Mouse (Mus musculus) CH12.LX (cell line): ENCODE measurements around the gene Poc1b. TPM values are rescaled to one million over a fixed set of nuclear protein-coding genes. Genes with fewer than 3 reads are reported as not detected.

Experiments used
- DNase-seq: peaks from one replicate; pipeline ENCODE4 v3.0.0-alpha.2; 2013; ENCODE audit errors: extremely low read depth
- H3K27ac ChIP-seq: 2 replicates; pipeline ENCODE4 v1.5.1; 2012; ENCODE audit warnings: low read depth, mild to moderate bottlenecking, control low read depth, moderate library complexity; ENCODE audit not compliant: insufficient read depth
- H3K27me3 ChIP-seq: replicated peaks from 2 replicates; pipeline ENCODE3; 2012; ENCODE audit warnings: inconsistent platforms
- H3K36me3 ChIP-seq, 2 experiments: replicated peaks in 1 of 2; 2 replicates each; pipeline versions ENCODE3 to v1.6.1; 2012; ENCODE audit warnings: inconsistent platforms in 1 of 2, low read length in 1 of 2, mild to moderate bottlenecking in 1 of 2, mixed read lengths in 1 of 2, moderate library complexity in 1 of 2; ENCODE audit not compliant: control insufficient read depth in 1 of 2, insufficient read depth in 1 of 2
- H3K4me1 ChIP-seq, 2 experiments: 2 replicates each; pipeline ENCODE4 v1.6.1; 2012; ENCODE audit warnings: inconsistent platforms in 1 of 2, moderate library complexity in 1 of 2; ENCODE audit not compliant: insufficient read depth in 2 of 2, control insufficient read depth in 1 of 2
- H3K4me2 ChIP-seq: 2 replicates; pipeline ENCODE4 v1.6.1; 2012; ENCODE audit warnings: low read depth, mild to moderate bottlenecking, control low read depth; ENCODE audit not compliant: poor library complexity, insufficient read depth, severe bottlenecking
- H3K4me3 ChIP-seq, 3 experiments: fragments of 150-350 bp in 1 of 3; sonication (generic) in 1 of 3; replicated peaks in 1 of 3; 2 replicates each; pipeline versions ENCODE3 to v1.5.1; 2011 to 2012; ENCODE audit warnings: low read depth in 2 of 3, low read length in 2 of 3, mild to moderate bottlenecking in 2 of 3, moderate library complexity in 2 of 3, control low read depth in 1 of 3, improper control_type of control experiment in 1 of 3, inconsistent platforms in 1 of 3, mixed read lengths in 1 of 3; ENCODE audit not compliant: poor library complexity in 1 of 3
- H3K79me2 ChIP-seq: replicated peaks from 2 replicates; pipeline ENCODE4 v1.6.1; 2012; ENCODE audit warnings: mild to moderate bottlenecking, moderate library complexity; ENCODE audit not compliant: control insufficient read depth, poor library complexity, insufficient read depth, severe bottlenecking; ENCODE audit errors: extremely low read depth
- H3K9ac ChIP-seq: 2 replicates; pipeline ENCODE4 v1.6.1; 2012; ENCODE audit warnings: low read depth, mild to moderate bottlenecking, control low read depth, moderate library complexity; ENCODE audit not compliant: insufficient read depth
- H3K9me3 ChIP-seq: replicated peaks from 2 replicates; pipeline ENCODE3; 2012; ENCODE audit warnings: low read length, inconsistent platforms, mixed read lengths
- BHLHE40 ChIP-seq: IDR thresholded peaks from 2 replicates; pipeline ENCODE4 v1.6.1; 2011; ENCODE audit warnings: mild to moderate bottlenecking, low read depth, low read length, improper control_type of control experiment
- CHD1 ChIP-seq: IDR thresholded peaks from 2 replicates; pipeline ENCODE4 v1.6.1; 2012; ENCODE audit warnings: low read depth, low read length, improper control_type of control experiment, inconsistent platforms
- CHD2 ChIP-seq: IDR thresholded peaks from 2 replicates; pipeline ENCODE4 v1.6.1; 2011; ENCODE audit warnings: low read length, improper control_type of control experiment
- CTCF ChIP-seq, 2 experiments: IDR thresholded peaks in 1 of 2; conservative IDR thresholded peaks in 1 of 2; 2 replicates each; pipeline ENCODE4 v1.5.1; 2011 to 2012; ENCODE audit warnings: low read depth in 2 of 2, low read length in 2 of 2, improper control_type of control experiment in 1 of 2, inconsistent platforms in 1 of 2, mild to moderate bottlenecking in 1 of 2, moderate library complexity in 1 of 2
- E2F4 ChIP-seq: IDR thresholded peaks from 2 replicates; pipeline ENCODE4 v1.6.1; 2011; ENCODE audit warnings: low read depth, low read length, improper control_type of control experiment; ENCODE audit not compliant: insufficient replicate concordance
- ELF1 ChIP-seq: IDR thresholded peaks from 2 replicates; pipeline ENCODE4 v1.6.1; 2014; ENCODE audit warnings: low read depth, mild to moderate bottlenecking, inconsistent platforms, low read length, improper control_type of control experiment
- EP300 ChIP-seq: IDR thresholded peaks from 2 replicates; pipeline ENCODE4 v1.6.1; 2011; ENCODE audit warnings: low read length, improper control_type of control experiment
- ETS1 ChIP-seq: conservative IDR thresholded peaks from 2 replicates; pipeline ENCODE4 v1.6.1; 2012; ENCODE audit warnings: low read depth, mild to moderate bottlenecking, inconsistent platforms, low read length, improper control_type of control experiment, moderate library complexity
- GABPA ChIP-seq: IDR thresholded peaks from 2 replicates; pipeline ENCODE4 v1.6.1; 2012; ENCODE audit warnings: low read depth, low read length, improper control_type of control experiment, inconsistent platforms; ENCODE audit not compliant: insufficient replicate concordance
- HCFC1 ChIP-seq: IDR thresholded peaks from 2 replicates; pipeline ENCODE4 v1.6.1; 2012; ENCODE audit warnings: low read depth, mild to moderate bottlenecking, inconsistent platforms, low read length, improper control_type of control experiment
- IRF4 ChIP-seq: IDR thresholded peaks from 2 replicates; pipeline ENCODE4 v1.6.1; 2014; ENCODE audit warnings: low read depth, mild to moderate bottlenecking, inconsistent platforms, low read length, improper control_type of control experiment
- JUN ChIP-seq: IDR thresholded peaks from 2 replicates; pipeline ENCODE4 v1.6.1; 2011; ENCODE audit warnings: low read depth, mild to moderate bottlenecking, low read length, improper control_type of control experiment, moderate library complexity; ENCODE audit not compliant: insufficient read depth
- JUND ChIP-seq: conservative IDR thresholded peaks from 2 replicates; pipeline ENCODE4 v1.6.1; 2011; ENCODE audit warnings: low read depth, low read length, improper control_type of control experiment
- KAT2A ChIP-seq: IDR thresholded peaks from 2 replicates; pipeline ENCODE4 v1.6.1; 2012; ENCODE audit warnings: low read length, improper control_type of control experiment, inconsistent platforms; ENCODE audit not compliant: insufficient replicate concordance
- MAFK ChIP-seq: IDR thresholded peaks from 2 replicates; pipeline ENCODE4 v1.6.1; 2011; ENCODE audit warnings: low read length, improper control_type of control experiment; ENCODE audit not compliant: insufficient replicate concordance
- MAX ChIP-seq: IDR thresholded peaks from 2 replicates; pipeline ENCODE4 v1.6.1; 2011; ENCODE audit warnings: low read length, improper control_type of control experiment
- MAZ ChIP-seq: IDR thresholded peaks from 2 replicates; pipeline ENCODE4 v1.6.1; 2012; ENCODE audit warnings: low read depth, mild to moderate bottlenecking, inconsistent platforms, low read length, improper control_type of control experiment, moderate library complexity
- MEF2A ChIP-seq: IDR thresholded peaks from 2 replicates; pipeline ENCODE4 v1.6.1; 2014; ENCODE audit warnings: low read depth, mild to moderate bottlenecking, inconsistent platforms, low read length, improper control_type of control experiment, borderline replicate concordance
- MXI1 ChIP-seq: IDR thresholded peaks from 2 replicates; pipeline ENCODE4 v1.6.1; 2011; ENCODE audit warnings: mild to moderate bottlenecking, low read depth, low read length, improper control_type of control experiment
- MYC ChIP-seq: IDR thresholded peaks from 2 replicates; pipeline ENCODE4 v1.6.1; 2011; ENCODE audit warnings: low read depth, mild to moderate bottlenecking, improper control_type of control experiment, low read length
- NELFE ChIP-seq: IDR thresholded peaks from 2 replicates; pipeline ENCODE4 v1.6.1; 2011; ENCODE audit warnings: low read depth, low read length, improper control_type of control experiment
- NRF1 ChIP-seq: IDR thresholded peaks from 2 replicates; pipeline ENCODE4 v1.6.1; 2014; ENCODE audit warnings: low read depth, mild to moderate bottlenecking, inconsistent platforms, low read length, improper control_type of control experiment, moderate library complexity
- PAX5 ChIP-seq: IDR thresholded peaks from 2 replicates; pipeline ENCODE4 v1.6.1; 2012; ENCODE audit warnings: low read length, inconsistent platforms, mixed read lengths
- POLR2A ChIP-seq: IDR thresholded peaks from 2 replicates; pipeline ENCODE4 v1.6.1; 2011; ENCODE audit warnings: low read depth, mild to moderate bottlenecking, improper control_type of control experiment, low read length
- POLR2AphosphoS2 ChIP-seq: IDR thresholded peaks from 2 replicates; pipeline ENCODE4 v1.6.1; 2011; ENCODE audit warnings: low read depth, low read length, improper control_type of control experiment
- RAD21 ChIP-seq: IDR thresholded peaks from 2 replicates; pipeline ENCODE4 v1.6.1; 2011; ENCODE audit warnings: low read depth, mild to moderate bottlenecking, low read length, improper control_type of control experiment, moderate library complexity
- RCOR1 ChIP-seq: conservative IDR thresholded peaks from 2 replicates; pipeline ENCODE4 v1.6.1; 2012; ENCODE audit warnings: low read depth, mild to moderate bottlenecking, inconsistent platforms, low read length, improper control_type of control experiment
- SIN3A ChIP-seq: IDR thresholded peaks from 2 replicates; pipeline ENCODE4 v1.6.1; 2012; ENCODE audit warnings: low read length, improper control_type of control experiment, inconsistent platforms
- SMC3 ChIP-seq: IDR thresholded peaks from 2 replicates; pipeline ENCODE4 v1.6.1; 2011; ENCODE audit warnings: low read depth, low read length, improper control_type of control experiment
- TBP ChIP-seq: conservative IDR thresholded peaks from 2 replicates; pipeline ENCODE4 v1.6.1; 2011; ENCODE audit warnings: low read depth, low read length, improper control_type of control experiment
- TCF12 ChIP-seq: IDR thresholded peaks from 2 replicates; pipeline ENCODE4 v1.6.1; 2014; ENCODE audit warnings: low read depth, mild to moderate bottlenecking, inconsistent platforms, low read length, improper control_type of control experiment
- UBTF ChIP-seq: IDR thresholded peaks from 2 replicates; pipeline ENCODE4 v1.6.1; 2012; ENCODE audit warnings: low read depth, mild to moderate bottlenecking, inconsistent platforms, low read length, improper control_type of control experiment, moderate library complexity
- USF1 ChIP-seq: IDR thresholded peaks from 2 replicates; pipeline ENCODE4 v1.6.1; 2014; ENCODE audit warnings: low read depth, mild to moderate bottlenecking, inconsistent platforms, low read length, improper control_type of control experiment
- USF2 ChIP-seq: conservative IDR thresholded peaks from 2 replicates; pipeline ENCODE4 v1.6.1; 2011; ENCODE audit warnings: low read depth, low read length, improper control_type of control experiment
- ZKSCAN1 ChIP-seq: IDR thresholded peaks from 2 replicates; pipeline ENCODE4 v1.6.1; 2012; ENCODE audit warnings: low read depth, inconsistent platforms, low read length, improper control_type of control experiment, borderline replicate concordance
- ZMIZ1 ChIP-seq: IDR thresholded peaks from 2 replicates; pipeline ENCODE4 v1.6.1; 2012; ENCODE audit warnings: low read depth, mild to moderate bottlenecking, inconsistent platforms, low read length, improper control_type of control experiment
- ZNF384 ChIP-seq: IDR thresholded peaks from 2 replicates; pipeline ENCODE4 v1.6.1; 2012; ENCODE audit warnings: low read depth, low read length, improper control_type of control experiment, inconsistent platforms
- dilution Hi-C: fragments of 300-500 bp; cut with MboI; formaldehyde crosslinking; loops from 2 replicates; pipeline ENCODE4 v1.14.3; 2020; ENCODE audit warnings: low sequenced_read_pairs; ENCODE audit not compliant: extremely low pct_unique_long_range_greater_than_20kb, extremely low pct_ligation_motif_present
- in situ Hi-C: fragments of 300-500 bp; cut with MboI; formaldehyde crosslinking; loops from 3 replicates; pipeline ENCODE4 v1.14.3; 2019; ENCODE audit warnings: low sequenced_read_pairs, low pct_ligation_motif_present, low pct_unique_long_range_greater_than_20kb, mixed read lengths
- polyA plus RNA-seq: library from polyadenylated mRNA; unstranded; fragments of >175 nt; gene quantifications from 2 replicates; pipeline ENCODE4 v1.2.1, GENCODE M21; 2012; ENCODE audit warnings: low read depth; ENCODE audit not compliant: insufficient read length
- total RNA-seq, 2 experiments: library from RNA; depleted of rRNA; stranded (reverse); fragments of 300-350 nt in 1 of 2; fragments of >200 nt in 1 of 2; gene quantifications; 2 replicates each; pipeline ENCODE4 v1.2.3; 2012 to 2014

Gene Poc1b
- 5.0 and 5.6 TPM in 2 replicates for total RNA-seq (2012; rRNA removed)
- total RNA-seq (2014; rRNA removed) = 3.8 and 4.0 TPM in 2 replicates
- 17.4 and 18.2 TPM in 2 replicates for polyA plus RNA-seq

DNA sequence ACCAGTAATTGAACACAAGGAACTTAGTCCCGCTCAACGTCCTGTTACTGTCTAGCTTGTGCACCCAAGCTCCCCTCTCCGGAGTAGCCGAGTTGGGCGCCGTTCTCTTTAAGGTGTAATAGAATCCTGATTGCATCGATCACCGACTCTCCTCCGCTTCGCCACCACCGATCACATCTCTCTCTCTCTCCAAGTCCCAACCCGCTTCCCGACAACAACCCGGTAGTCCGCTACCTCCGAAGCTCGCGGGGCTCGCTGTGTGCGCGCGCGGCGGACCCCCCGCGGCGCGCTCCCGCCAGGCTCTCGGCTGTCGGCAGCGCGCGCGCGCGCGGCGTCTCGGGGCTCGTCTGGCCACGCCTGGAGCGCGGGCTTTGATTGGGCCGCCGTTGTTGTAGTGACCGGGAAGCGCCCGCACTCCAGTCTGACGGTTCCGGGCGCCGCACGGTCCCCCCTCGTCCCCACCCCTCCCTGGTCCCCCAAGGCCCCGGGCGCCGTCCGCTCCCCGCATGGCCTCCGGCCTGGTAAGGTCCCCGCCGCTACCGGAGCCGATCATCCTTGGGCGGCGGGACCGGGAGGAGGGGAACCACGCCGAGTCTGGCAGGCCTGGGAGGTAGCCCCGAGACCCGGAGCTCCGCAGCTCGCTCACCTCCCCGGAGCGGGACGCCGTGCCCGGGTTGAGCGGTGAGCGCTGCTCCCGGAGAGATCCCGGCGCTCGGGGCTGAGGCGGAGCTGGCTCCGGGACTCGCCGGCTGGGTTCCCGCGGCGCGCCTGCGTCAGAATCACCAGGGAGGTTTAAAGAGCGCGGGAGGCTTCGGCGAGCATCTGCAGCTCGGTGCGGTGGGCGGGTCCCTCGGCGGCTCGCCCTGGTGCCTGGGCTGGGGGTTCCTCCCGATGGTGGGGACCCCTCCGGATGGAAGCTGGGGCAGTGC is at the start of gene Poc1b:
Poc1b (plus strand) TSS at position 334 of the 929 bp plus-strand sequence.
- Histone ChIP-seq H3K4me1 (peaks cover 13 to 33% of the 10 kb centered on the region in 2 experiments), H3K9me3 (peaks cover 21% of the 10 kb centered on the region), H3K4me2 (peak within 1 kb of the TSS; percentile 94), H3K9ac (peak within 1 kb of the TSS; percentile 89), H3K79me2 (no peaks in the 10 kb centered on the region), H3K27ac (peak within 1 kb of the TSS; percentile 90), H3K27me3 (no peaks in the 10 kb centered on the region), H3K36me3 (peaks cover 7 to 37% of the 10 kb centered on the region in 2 experiments), H3K4me3 (peak within 1 kb of the TSS; percentile 80 to 92 (median 82))
- in situ Hi-C loops = no loop called here
- peak; percentile 82 for DNase-seq
- dilution Hi-C loops = no loop called here
- TF ChIP-seq TCF12 (0 out of 2 replicates have a peak, but pooled peaks have one; percentile 42), TBP (0 out of 2 replicates have a peak, but pooled peaks have one; percentile 57), EP300 (0 out of 2 replicates have a peak, but pooled peaks have one; percentile 25), RCOR1 (no peak), GABPA (no peak), CTCF (conservative IDR thresholded peaks at IDR 0.05 in 1 of 2, IDR thresholded peaks at IDR 0.05 in 1 of 2; ENCODE audit: low read depth in 2 of 2, low read length in 2 of 2) (no peak), HCFC1 (peak; percentile 84), MAFK (no peak), MXI1 (peak; percentile 24), UBTF (peak; percentile 78; the same call in 1 of the 2 replicates), MAZ (no peak; the same call in 1 of the 2 replicates), MEF2A (peak; percentile 20), POLR2AphosphoS2 (no peak), CHD2 (no peak), USF1 (no peak), POLR2A (peak; percentile 59), SMC3 (no peak), ZKSCAN1 (no peak), MYC (no peak), ZNF384 (no peak), IRF4 (peak; percentile 36), JUND (no peak), JUN (no peak), BHLHE40 (no peak), SIN3A (peak; percentile 88), ETS1 (no peak), PAX5 (no peak), CHD1 (no peak), MAX (no peak; the same call in none of the 2 replicates), NELFE (peak; percentile 54; the same call in 1 of the 2 replicates), ZMIZ1 (peak; percentile 17; the same call in 1 of the 2 replicates), ELF1 (peak; percentile 73), NRF1 (peak; percentile 76), USF2 (no peak), E2F4 (0 out of 2 replicates have a peak, but pooled peaks have one; percentile 41), KAT2A (peak; percentile 60; the same call in 1 of the 2 replicates), RAD21 (no peak)
